Mouse (Mus musculus) kidney, postnatal 25 days (tissue): ENCODE results near the gene Kazald1.
A peak's percentile ranks its signal among the peaks of the same experiment; 100 is the strongest.

Source experiments
- DNase-seq, 2 experiments: peaks; one replicate each; pipeline ENCODE4 v3.0.0; 2021; ENCODE audit warnings: mixed read lengths in 2 of 2

The Kazald1 gene

GRCm38 (mm10) chr19:45048644-45049365 lies 26.2 kb upstream of the Kazald1 start:
- DNase-seq: no peak

GRCm38 (mm10) chr19:45049523-45049922 lies 25.5 kb upstream of the Kazald1 start:
- no peak for DNase-seq

- no peak for DNase-seq
Measured at GRCm38 (mm10) chr19:45053451-45053850, 21.6 kb upstream of the Kazald1 start.

- DNase-seq: no peak
Measured at GRCm38 (mm10) chr19:45054892-45055690, 19.9 kb upstream of the Kazald1 start.

- DNase-seq: peak in 1 of 2 experiments; percentile 38
Measured at GRCm38 (mm10) chr19:45056364-45056763, 18.7 kb upstream of the Kazald1 start.

- DNase-seq: no peak
Measured at GRCm38 (mm10) chr19:45056908-45057698, 17.9 kb upstream of the Kazald1 start.

- no peak for DNase-seq
Measured at GRCm38 (mm10) chr19:45057724-45058112, 17.3 kb upstream of the Kazald1 start.

- DNase-seq: peak; percentile 97 to 98
Measured at GRCm38 (mm10) chr19:45058113-45058839, 16.8 kb upstream of the Kazald1 start.

GRCm38 (mm10) chr19:45058841-45059240 lies 16.2 kb upstream of the Kazald1 start:
- DNase-seq: no peak

GRCm38 (mm10) chr19:45063565-45064292 lies 11.3 kb upstream of the Kazald1 start:
- peak; percentile 64 to 83 for DNase-seq

- no peak for DNase-seq
Measured at GRCm38 (mm10) chr19:45065226-45065625, 9.8 kb upstream of the Kazald1 start.

- DNase-seq: no peak
Measured at GRCm38 (mm10) chr19:45067170-45067569, 7.9 kb upstream of the Kazald1 start.

- DNase-seq: no peak
Measured at GRCm38 (mm10) chr19:45067758-45068510, 7.1 kb upstream of the Kazald1 start.

GRCm38 (mm10) chr19:45073871-45074542 lies 1.0 kb upstream of the Kazald1 start:
- peak; percentile 80 to 85 for DNase-seq

- peak in 1 of 2 experiments; percentile 5 for DNase-seq
Measured at GRCm38 (mm10) chr19:45075323-45076035, 438 bp downstream of the Kazald1 start.

- DNase-seq: no peak
Measured at GRCm38 (mm10) chr19:45076036-45076575, 1.1 kb downstream of the Kazald1 start.

GRCm38 (mm10) chr19:45076586-45077510 lies 1.8 kb downstream of the Kazald1 start:
- peak; percentile 63 to 74 for DNase-seq
